Mouse (Mus musculus) layer of hippocampus, postnatal 36 days (tissue): Measurements from ENCODE around the gene Rasgef1b. TPM values are rescaled to one million over a fixed set of nuclear protein-coding genes. Genes with fewer than 3 reads are reported as not detected.

Experiments
- DNase-seq, 2 experiments: peaks; one replicate each; pipeline ENCODE4 v3.0.0; 2022
- total RNA-seq, 2 experiments: library from RNA; stranded (reverse); gene quantifications; 2 replicates each; pipeline ENCODE4 v1.2.3; 2021

The Rasgef1b gene
- total RNA-seq, 2 experiments from 2014 or later, result 12.4 to 13.1 TPM

- no peak for DNase-seq
Measured at GRCm38 (mm10) chr5:99487009-99487858, 241.6 kb downstream of the Rasgef1b start.

GRCm38 (mm10) chr5:99483162-99483561, 245.7 kb downstream of the Rasgef1b start:
- no peak for DNase-seq

DNA sequence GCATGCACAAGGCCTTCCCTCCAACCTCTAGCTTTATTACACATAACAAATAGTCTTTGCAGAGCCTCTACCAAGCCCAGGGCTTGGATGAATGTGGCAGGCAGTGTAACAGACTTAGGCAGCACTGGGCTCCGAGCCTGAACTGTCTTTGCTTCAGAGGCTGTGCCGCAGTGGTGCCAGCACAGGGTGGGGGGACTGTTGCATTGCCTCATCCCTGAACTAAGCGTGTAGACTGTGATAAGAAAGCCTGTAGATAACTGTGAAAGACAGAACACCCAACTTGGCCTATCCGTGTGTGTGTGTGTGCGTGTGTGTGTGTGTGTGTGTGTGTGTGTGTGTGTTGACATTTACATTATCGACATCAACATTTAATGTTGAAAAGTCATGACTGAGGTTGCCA, 246.3 kb downstream of the Rasgef1b start:
- no peak for DNase-seq

DNA sequence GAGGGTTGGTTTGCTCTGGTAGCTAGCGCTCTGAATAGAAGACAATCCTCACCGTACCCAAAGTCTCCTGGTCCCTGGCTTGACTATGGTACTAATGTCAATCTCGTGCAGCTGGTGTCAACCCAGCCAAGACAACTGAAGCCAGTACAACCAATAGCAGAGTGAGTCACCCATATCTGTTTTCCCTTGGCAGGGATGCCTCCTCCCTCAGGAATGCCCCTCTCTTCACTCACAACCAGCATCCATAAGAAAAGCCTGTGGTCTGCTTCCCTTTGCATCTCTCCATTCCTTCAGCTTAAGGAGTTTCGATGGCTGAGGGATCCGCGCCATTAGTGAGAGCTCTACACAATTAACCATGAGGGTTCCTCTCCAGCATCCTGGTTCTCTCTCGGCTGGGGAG, 246.8 kb downstream of the Rasgef1b start:
- DNase-seq, result no peak

- DNase-seq, result no peak
Measured at GRCm38 (mm10) chr5:99480078-99481031, 248.5 kb downstream of the Rasgef1b start.

GRCm38 (mm10) chr5:99479263-99480077, 249.4 kb downstream of the Rasgef1b start:
- DNase-seq, result peak; percentile 40 to 45

DNA sequence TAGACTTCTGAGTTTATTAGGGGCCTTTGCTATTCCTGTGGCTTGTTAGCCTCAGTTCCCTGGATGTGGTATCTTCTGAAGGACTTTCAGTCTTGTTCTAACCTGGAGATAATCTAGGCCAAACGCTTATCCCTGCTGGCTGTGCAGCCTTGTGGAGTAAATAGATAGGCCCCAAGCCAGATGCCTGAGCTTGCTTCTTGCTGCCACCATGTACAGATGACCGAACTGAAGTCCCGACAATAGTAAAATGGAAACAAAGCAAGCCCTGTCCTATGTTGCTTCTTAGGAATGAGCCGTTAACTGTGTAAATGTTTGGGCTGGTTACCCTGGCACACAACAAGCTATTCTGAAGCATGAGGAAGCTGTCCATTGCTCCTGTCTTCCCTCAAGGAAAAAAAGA, 250.1 kb downstream of the Rasgef1b start:
- no peak for DNase-seq

GRCm38 (mm10) chr5:99477420-99477815, 251.4 kb downstream of the Rasgef1b start:
- DNase-seq, result no peak

- no peak for DNase-seq
Measured at GRCm38 (mm10) chr5:99476640-99477419, 252.0 kb downstream of the Rasgef1b start.

- DNase-seq, result no peak
Measured at GRCm38 (mm10) chr5:99472607-99473335, 256.1 kb downstream of the Rasgef1b start.

DNA sequence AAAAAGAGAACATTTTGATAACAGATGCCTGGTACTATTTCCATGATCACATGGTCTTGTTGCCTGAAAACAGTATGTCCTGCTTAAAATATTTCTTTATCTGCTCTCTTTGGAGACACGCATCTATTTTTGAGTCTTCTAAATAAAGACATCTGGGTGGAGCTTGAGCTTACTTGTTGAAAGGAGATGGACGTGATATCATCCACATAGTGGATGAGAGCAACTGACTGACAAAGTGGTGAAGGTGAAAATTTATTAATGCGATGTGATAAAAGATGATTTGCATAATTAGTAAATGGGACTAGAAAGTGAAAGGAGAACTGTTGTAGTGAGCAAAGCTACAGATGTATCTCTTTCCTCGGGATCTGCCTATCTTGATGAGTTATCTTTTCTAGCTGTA, 257.1 kb downstream of the Rasgef1b start:
- no peak for DNase-seq

GRCm38 (mm10) chr5:99470613-99471012, 258.3 kb downstream of the Rasgef1b start:
- no peak for DNase-seq

DNA sequence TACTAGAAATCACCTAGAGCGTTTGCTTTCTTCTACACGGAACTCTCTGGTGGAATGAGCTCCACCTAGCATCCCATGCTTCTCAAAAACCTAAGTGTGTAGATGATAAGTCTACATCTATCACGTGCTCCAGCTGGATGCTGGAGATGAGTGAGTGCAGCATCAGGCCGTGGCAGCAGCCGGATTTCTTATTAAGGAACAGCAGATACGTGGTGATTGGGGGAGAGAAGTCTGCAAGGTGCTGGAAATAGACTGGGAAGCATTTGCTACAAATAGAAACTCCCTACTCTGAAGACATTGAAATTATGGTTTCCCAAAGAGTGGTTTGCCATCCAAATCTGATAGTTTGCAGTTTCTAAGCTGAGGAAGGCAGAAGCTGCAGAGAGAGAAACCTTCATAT, 269.9 kb downstream of the Rasgef1b start:
- DNase-seq, result no peak

DNA sequence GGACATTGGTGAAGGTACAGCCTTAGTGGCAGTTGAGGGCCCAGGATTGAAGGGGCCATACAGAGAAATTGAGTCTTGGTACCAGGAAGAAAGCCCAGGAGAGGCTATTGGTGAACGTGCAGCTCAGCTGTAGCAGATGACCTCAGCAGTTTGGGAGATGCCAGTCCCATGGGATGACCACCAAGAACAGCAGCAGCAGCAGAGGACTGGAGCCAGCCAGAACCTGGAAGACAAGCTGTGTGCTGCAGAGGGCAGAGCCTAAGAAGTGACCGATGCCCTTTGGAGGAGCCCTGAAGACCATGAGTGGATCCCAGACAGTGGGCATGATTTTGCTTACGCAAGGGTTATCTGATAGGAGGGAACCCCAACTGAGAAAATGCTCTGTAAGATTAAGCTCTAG, 271.6 kb downstream of the Rasgef1b start:
- DNase-seq, result no peak

DNA sequence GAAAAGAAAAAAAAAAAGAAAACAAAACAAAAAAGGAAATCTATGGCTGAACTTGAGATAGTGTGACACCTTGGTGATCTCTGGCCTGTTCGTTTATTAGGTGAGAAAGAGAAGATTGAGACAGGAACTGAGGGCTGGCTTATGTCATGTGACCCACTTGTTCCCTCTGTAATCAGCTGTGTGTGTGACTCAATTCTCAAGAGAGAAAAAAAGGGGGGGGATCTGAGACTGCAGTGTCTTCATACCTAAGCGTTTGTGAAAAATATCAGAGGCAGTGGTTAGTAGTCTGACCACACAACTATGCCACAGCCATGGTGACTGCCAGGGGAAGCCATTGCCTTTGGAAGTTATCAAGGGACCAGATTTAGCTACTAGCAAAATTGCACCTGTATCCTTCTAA, 276.9 kb downstream of the Rasgef1b start:
- DNase-seq, result no peak

- DNase-seq, result no peak
Measured at GRCm38 (mm10) chr5:99451416-99451815, 277.4 kb downstream of the Rasgef1b start.

- DNase-seq, result no peak
Measured at GRCm38 (mm10) chr5:99450994-99451393, 277.9 kb downstream of the Rasgef1b start.

GRCm38 (mm10) chr5:99450463-99450862, 278.4 kb downstream of the Rasgef1b start:
- no peak for DNase-seq

DNA sequence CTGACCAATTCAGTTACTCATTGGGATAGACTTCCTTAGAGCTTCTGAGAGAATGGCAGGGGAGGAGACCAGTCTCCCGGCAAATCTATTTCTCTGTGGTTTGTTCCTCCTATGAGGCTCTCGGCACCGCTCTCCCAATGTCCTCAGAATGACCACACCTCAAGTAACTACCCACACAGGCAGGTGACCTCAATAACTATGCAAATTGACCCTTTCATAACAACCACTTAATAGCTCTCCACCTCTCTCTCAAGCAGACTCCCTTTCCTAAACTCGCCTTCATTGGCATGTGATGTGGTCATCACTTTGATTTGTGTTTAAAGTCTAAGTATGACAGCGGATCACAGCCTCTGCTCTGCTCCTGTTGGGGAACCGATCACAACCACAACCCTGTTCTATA, 281.4 kb downstream of the Rasgef1b start:
- no peak for DNase-seq

- DNase-seq, result no peak
Measured at GRCm38 (mm10) chr5:99445242-99445641, 283.6 kb downstream of the Rasgef1b start.

DNA sequence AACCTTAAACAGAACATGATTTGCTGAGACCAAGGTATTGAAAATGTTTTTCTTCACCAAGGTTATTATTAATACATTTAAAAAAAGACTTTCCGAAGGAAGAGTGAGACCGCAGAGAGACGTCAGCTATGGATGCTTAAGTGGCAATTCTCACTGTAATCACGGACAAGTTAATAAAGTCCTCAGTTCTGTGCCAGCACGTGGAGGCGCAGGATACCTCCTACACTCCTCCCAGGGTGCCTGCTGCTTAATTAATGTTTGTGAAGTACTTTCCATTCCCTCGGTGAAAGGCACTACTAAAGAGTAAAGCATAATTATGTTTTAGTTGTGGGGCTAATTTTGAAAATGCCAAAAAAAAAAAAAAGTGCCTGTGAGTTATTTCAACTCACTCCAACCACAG, 284.1 kb downstream of the Rasgef1b start:
- no peak for DNase-seq
